Mouse (Mus musculus): ENCODE measurements around the gene Phf21b.
"Not testable (repeated sequence)": the region's sequence is repeated elsewhere in the genome, so short reads cannot be mapped to it uniquely, and the experiment has no call there.

Gene Phf21b

GRCm38 (mm10) chr15:84775421-84776174, 80.3 kb downstream of the Phf21b start:
- no peak for DNase-seq (ENCODE audit: low spot score)

DNA sequence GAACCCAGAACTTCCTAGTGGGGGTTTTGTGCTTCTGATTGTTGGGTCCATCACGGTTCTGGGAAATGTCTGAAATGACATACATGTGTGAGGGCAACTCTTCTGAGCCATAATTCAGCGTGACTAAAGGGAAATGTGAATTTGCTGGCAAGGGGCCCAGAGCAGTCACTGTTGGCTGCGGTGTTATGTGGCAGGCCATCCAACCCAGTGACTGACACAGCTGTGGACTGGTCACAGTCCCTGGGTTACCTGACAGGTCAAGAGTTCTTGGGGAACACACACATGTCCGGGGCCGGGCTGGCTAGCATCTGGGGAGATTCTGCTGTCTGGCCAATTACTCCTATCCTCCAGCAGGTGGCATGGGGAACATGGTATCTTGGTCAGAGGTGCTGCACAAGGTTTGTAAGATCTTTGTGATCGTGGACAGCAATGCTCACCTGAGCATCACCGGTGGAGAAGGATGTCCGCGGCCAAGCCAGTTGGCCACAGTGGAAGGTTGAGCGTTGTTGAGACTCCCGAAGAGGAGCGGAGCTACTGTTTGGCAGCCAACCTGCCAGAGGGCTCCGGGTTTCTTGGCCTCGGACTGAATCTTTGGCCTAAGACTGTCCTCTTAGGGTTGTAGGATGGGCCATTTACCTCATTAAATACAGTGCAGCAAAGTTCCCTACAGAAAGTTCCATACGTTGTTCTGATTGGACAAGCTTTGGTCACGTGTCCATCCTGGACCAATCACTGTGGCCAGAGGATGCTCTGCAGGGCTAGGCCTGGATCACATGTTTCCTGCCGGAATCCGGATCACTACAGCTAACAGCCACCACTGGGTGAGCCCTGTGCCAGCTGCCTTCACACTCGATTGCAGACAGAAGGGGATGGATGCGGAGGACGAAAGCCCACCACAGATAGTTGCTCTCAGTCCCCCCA, 83.4 kb downstream of the Phf21b start:
- DNase-seq (ENCODE audit: low spot score), result no peak

GRCm38 (mm10) chr15:84769641-84770341, 86.1 kb downstream of the Phf21b start:
- no peak for DNase-seq (ENCODE audit: low spot score)

DNA sequence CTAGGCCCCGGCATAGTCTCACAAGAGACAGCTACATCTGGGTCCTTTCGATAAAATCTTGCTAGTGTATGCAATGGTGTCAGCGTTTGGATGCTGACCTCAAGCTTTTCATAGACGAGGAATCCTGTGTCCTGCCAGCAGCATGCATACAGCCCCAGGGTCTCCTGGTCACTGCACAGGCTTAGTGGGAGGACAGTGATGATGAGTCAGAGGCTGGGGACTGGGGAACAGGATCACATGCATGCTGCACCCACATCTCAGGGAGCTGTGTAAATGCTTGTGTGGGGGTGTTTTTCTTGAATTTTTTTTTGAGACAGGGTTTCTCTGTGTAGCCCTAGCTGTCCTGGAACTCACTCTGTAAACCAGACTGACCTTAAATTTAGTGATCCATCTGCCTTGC, 87.3 kb downstream of the Phf21b start:
- DNase-seq (ENCODE audit: low spot score), result not testable (repeated sequence)

DNA sequence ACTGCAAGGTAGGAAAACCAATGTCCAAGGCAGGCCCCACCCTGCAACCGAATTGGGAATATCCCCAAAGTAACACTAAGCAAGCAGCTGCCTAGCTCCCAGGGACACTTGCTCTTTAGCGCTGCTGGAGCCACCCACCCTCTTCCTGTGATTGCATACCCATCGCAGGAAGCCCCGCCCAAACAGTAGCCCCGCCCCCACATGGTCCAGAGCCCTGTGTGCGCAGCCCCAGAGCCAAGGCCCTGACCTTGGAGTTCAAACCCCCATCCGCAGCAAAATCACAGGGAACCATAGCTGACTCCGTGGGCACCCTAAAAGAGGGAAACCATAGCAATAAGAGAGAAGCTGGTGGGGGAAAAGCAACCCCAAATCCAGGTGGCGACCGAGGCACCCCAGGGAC, 89.2 kb downstream of the Phf21b start:
- no peak for DNase-seq (ENCODE audit: low spot score)

DNA sequence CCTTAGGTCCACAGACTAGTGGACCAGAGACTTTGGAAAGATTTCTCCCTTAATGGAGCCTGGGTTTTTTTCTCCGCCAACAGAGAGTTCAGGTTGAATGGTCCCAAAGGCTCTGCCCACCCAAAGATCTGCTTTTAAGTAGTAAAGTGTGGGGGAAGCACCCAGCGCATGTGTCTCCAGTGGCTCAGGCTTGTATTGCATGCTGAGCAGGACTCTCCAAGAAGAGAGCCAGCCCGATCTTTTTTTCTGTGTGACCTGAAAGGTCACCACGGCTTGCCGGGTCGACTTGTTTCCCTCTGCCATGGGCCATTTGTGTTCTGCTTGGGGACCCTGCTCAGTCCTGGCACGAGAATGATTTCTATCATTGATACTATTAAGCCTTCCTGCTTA, 92.4 kb downstream of the Phf21b start:
- no peak for DNase-seq (ENCODE audit: low spot score)

GRCm38 (mm10) chr15:84762712-84763422, 93.0 kb downstream of the Phf21b start:
- DNase-seq (ENCODE audit: low spot score), result no peak

GRCm38 (mm10) chr15:84758493-84758892, 97.4 kb downstream of the Phf21b start:
- no peak for DNase-seq (ENCODE audit: low spot score)

GRCm38 (mm10) chr15:84756426-84756825, 99.4 kb downstream of the Phf21b start:
- no peak for DNase-seq (ENCODE audit: low spot score)

DNA sequence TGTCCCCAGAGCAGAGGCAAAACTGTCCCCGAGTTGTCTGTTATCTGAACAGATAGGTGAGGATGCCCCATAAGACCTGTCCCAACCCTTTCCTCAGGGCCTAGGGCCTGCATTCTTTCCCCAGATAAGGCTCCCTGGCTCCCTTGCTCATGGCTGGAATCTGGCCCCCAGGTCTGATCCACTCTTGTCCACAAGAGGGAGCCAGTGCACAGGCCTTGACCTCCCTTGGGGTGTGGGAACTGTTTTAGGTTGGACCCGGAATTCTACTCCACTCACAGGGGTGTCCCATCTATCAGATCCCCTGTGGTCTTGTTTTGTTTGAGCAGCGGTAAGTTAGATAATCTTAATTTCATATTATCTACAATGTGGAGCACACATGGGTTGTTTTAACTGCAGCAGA, 100.9 kb downstream of the Phf21b start:
- DNase-seq (ENCODE audit: low spot score), result peak; percentile 59

- DNase-seq (ENCODE audit: low spot score), result no peak
Observed at GRCm38 (mm10) chr15:84745831-84746230, 110.0 kb downstream of the Phf21b start.

DNA sequence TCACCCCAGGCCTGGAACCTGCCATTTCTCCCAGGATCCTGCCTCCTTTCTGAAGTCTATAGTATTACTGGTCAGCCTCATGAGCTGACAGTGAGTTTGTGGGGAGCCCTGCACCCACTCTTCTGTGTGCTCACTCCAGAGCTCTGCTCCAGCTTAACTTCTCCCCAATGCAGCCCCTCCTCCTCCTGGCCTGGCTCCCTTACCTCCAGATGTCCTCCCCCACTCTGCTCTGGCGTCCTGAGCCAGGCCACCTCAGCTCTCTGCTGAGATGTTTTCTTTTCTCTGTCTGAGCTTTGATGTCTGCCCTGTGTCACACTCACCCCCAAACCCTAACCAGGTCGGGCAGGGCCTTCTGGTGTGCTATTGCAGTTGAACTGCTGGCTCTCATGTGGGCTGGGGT, 111.5 kb downstream of the Phf21b start:
- DNase-seq (ENCODE audit: low spot score), result no peak

DNA sequence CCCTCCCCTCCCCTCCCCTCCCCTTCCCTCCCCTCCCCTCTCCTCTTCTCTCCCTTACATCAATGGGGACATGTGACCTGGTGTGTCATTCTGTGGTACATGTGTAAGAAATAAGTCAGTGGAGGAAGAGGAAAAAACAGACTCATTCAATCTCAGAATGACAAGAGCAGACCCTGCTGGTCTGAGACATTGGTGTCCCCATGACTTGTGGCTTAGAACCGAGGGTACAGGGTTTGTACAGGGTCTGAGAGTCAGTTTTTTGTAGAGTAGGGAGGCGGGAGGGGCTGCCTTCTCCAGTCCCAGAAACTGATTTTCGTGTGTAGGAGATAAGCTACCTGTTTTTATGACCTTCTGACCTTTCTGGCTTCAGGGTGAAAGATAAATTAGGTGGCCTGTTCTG, 112.5 kb downstream of the Phf21b start:
- no peak for DNase-seq (ENCODE audit: low spot score)

GRCm38 (mm10) chr15:84741573-84741972, 114.3 kb downstream of the Phf21b start:
- no peak for DNase-seq (ENCODE audit: low spot score)

- DNase-seq (ENCODE audit: low spot score), result no peak
Observed at GRCm38 (mm10) chr15:84738246-84738645, 117.6 kb downstream of the Phf21b start.

DNA sequence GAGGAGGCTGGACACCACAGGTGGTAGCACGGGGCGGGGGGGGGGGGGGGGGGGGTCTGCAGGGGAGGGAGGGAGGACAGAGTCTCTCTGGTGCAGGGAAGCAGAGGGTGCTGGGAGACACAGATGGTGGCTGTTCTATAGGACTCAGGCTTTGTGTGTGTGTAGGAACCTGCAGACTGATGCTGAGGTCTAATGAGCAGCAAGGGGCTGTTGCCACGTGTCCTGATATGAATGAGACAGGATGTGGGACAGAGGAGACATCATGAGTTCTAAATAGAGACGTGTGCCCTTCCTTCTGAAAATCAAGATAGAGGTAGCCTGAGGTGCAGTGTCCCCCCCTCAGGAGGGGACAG, 118.9 kb downstream of the Phf21b start:
- DNase-seq (ENCODE audit: low spot score), result no peak

DNA sequence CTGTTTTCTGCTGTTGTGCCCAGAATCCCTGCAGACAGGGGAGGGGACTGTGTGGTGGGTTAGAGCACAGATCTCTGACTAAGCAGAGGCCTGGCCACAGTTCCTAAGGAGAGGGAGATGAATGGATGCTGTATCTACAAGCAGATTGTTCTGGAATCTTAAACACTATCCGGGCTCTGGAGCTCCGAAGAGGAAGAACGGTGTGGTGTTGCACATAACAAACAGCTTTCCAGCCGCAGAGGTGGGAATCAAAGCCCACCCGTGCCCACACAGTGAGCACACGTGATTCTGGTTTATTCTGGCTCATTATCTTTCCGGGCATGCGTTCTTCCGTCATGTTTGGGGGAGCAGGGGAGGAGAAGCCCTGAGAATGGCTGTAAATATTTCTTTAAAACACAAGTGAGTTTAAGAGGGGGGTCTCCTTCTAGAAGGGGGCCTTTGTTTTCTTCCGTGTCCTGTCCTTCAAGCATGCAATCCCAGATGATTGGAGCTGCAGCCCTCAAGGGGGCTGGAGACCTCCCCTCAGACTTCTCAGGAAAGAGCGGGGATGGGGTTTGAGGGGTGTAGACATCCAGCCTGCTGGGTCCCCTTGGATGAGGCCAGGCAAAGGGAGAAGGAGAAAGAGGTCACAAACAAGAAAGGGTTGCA, 119.4 kb downstream of the Phf21b start:
- no peak for DNase-seq (ENCODE audit: low spot score)
